Mouse (Mus musculus): Measurements from ENCODE around the gene Cga. TPM values are rescaled to one million over a fixed set of nuclear protein-coding genes. Genes with fewer than 3 reads are reported as not detected.
A peak's percentile ranks its signal among the peaks of the same experiment; 100 is the strongest.

The Cga gene
- polyA plus RNA-seq, 1 experiment from 2014 or later: not detected

- H3K9me3 ChIP-seq (replicated peaks; ENCODE audit: control insufficient read depth, low read length): no peaks in the 10 kb centered on the region
- H3K4me1 ChIP-seq (ENCODE audit: control insufficient read depth, insufficient read depth, low read length): peaks cover 7% of the 10 kb centered on the region
- H3K36me3 ChIP-seq (ENCODE audit: control insufficient read depth, insufficient read depth, low read length): no peaks in the 10 kb centered on the region
- H3K4me2 ChIP-seq: peak overlapping the region; percentile 81
- 38% methylated on average over 9 of the region's 9 CpGs for WGBS (ENCODE audit: insufficient replicate concordance)
- H3K4me3 ChIP-seq (ENCODE audit: low read depth, low read length): peak overlapping the region; percentile 82
- peak overlapping the region; percentile 92 for H3K27ac ChIP-seq (ENCODE audit: low read depth, low read length)
- peak overlapping the region; percentile 89 for H3K9ac ChIP-seq (ENCODE audit: low read depth, low read length)
- no peak for ATAC-seq (replicated peaks; ENCODE audit: insufficient number of reproducible peaks, low FRiP score, low TSS enrichment)
- H3K27me3 ChIP-seq (ENCODE audit: control insufficient read depth, insufficient read depth, low read length): peaks cover 4% of the 10 kb centered on the region; the same call in 1 of the 2 replicates
These were observed 7.8 kb upstream of the Cga start for GRCm38 (mm10) chr4:34885631-34886351.

- H3K27me3 ChIP-seq (ENCODE audit: control insufficient read depth, insufficient read depth, low read length): peaks cover 4% of the 10 kb centered on the region; the same call in 1 of the 2 replicates
- peak overlapping the region; percentile 81 for H3K4me2 ChIP-seq
- peak overlapping the region; percentile 92 for H3K27ac ChIP-seq (ENCODE audit: low read depth, low read length)
- under 1% methylated on average over 46 of the region's 48 CpGs for WGBS (ENCODE audit: insufficient replicate concordance)
- H3K9ac ChIP-seq (ENCODE audit: low read depth, low read length): peak overlapping the region; percentile 89
- H3K9me3 ChIP-seq (replicated peaks; ENCODE audit: control insufficient read depth, low read length): no peaks in the 10 kb centered on the region
- peaks cover 2% of the 10 kb centered on the region for H3K4me1 ChIP-seq (ENCODE audit: control insufficient read depth, insufficient read depth, low read length)
- peak overlapping the region; percentile 82 for H3K4me3 ChIP-seq (ENCODE audit: low read depth, low read length)
- H3K36me3 ChIP-seq (ENCODE audit: control insufficient read depth, insufficient read depth, low read length): no peaks in the 10 kb centered on the region
- ATAC-seq (replicated peaks; ENCODE audit: insufficient number of reproducible peaks, low FRiP score, low TSS enrichment): peak; percentile 72
These were observed 7.0 kb upstream of the Cga start for GRCm38 (mm10) chr4:34886490-34887111.

GRCm38 (mm10) chr4:34887295-34887694 is 6.3 kb upstream of the Cga start:
- H3K36me3 ChIP-seq (ENCODE audit: control insufficient read depth, insufficient read depth, low read length): no peaks in the 10 kb centered on the region
- peaks cover 4% of the 10 kb centered on the region; the same call in 1 of the 2 replicates for H3K27me3 ChIP-seq (ENCODE audit: control insufficient read depth, insufficient read depth, low read length)
- H3K4me2 ChIP-seq: peak overlapping the region; percentile 81
- H3K9me3 ChIP-seq (replicated peaks; ENCODE audit: control insufficient read depth, low read length): no peaks in the 10 kb centered on the region
- WGBS (ENCODE audit: insufficient replicate concordance): 19% methylated on average over 7 of the region's 7 CpGs
- peak overlapping the region; percentile 82 for H3K4me3 ChIP-seq (ENCODE audit: low read depth, low read length)
- ATAC-seq (replicated peaks; ENCODE audit: insufficient number of reproducible peaks, low FRiP score, low TSS enrichment): no peak
- peak overlapping the region; percentile 92; the same call in 1 of the 2 replicates for H3K27ac ChIP-seq (ENCODE audit: low read depth, low read length)
- H3K4me1 ChIP-seq (ENCODE audit: control insufficient read depth, insufficient read depth, low read length): peaks cover 2% of the 10 kb centered on the region
- H3K9ac ChIP-seq (ENCODE audit: low read depth, low read length): peak overlapping the region; percentile 89

GRCm38 (mm10) chr4:34889101-34889811 is 4.3 kb upstream of the Cga start:
- H3K9ac ChIP-seq (ENCODE audit: low read depth, low read length): no peak overlapping the region
- peaks cover 4% of the 10 kb centered on the region; the same call in 1 of the 2 replicates for H3K27me3 ChIP-seq (ENCODE audit: control insufficient read depth, insufficient read depth, low read length)
- H3K4me3 ChIP-seq (ENCODE audit: low read depth, low read length): no peak overlapping the region
- H3K27ac ChIP-seq (ENCODE audit: low read depth, low read length): no peak overlapping the region
- no peaks in the 10 kb centered on the region for H3K36me3 ChIP-seq (ENCODE audit: control insufficient read depth, insufficient read depth, low read length)
- 4% methylated on average over 15 of the region's 15 CpGs for WGBS (ENCODE audit: insufficient replicate concordance)
- no peak for ATAC-seq (replicated peaks; ENCODE audit: insufficient number of reproducible peaks, low FRiP score, low TSS enrichment)
- no peaks in the 10 kb centered on the region for H3K9me3 ChIP-seq (replicated peaks; ENCODE audit: control insufficient read depth, low read length)
- H3K4me2 ChIP-seq: no peak overlapping the region; the same call in 1 of the 2 replicates
- peaks cover 2% of the 10 kb centered on the region; the same call in 1 of the 2 replicates for H3K4me1 ChIP-seq (ENCODE audit: control insufficient read depth, insufficient read depth, low read length)

GRCm38 (mm10) chr4:34889812-34890185 is 3.8 kb upstream of the Cga start:
- Histone ChIP-seq H3K4me1 (ENCODE audit: control insufficient read depth, insufficient read depth, low read length) (peaks cover 2% of the 10 kb centered on the region; the same call in 1 of the 2 replicates), H3K36me3 (ENCODE audit: control insufficient read depth, insufficient read depth, low read length) (no peaks in the 10 kb centered on the region), H3K4me3 (ENCODE audit: low read depth, low read length) (no peak overlapping the region), H3K9me3 (replicated peaks; ENCODE audit: control insufficient read depth, low read length) (no peaks in the 10 kb centered on the region), H3K9ac (ENCODE audit: low read depth, low read length) (no peak overlapping the region), H3K27ac (ENCODE audit: low read depth, low read length) (no peak overlapping the region), H3K4me2 (no peak overlapping the region; the same call in 1 of the 2 replicates), H3K27me3 (ENCODE audit: control insufficient read depth, insufficient read depth, low read length) (peaks cover 4% of the 10 kb centered on the region; the same call in 1 of the 2 replicates)
- WGBS (ENCODE audit: insufficient replicate concordance): 6% methylated on average over 2 of the region's 2 CpGs
- ATAC-seq (replicated peaks; ENCODE audit: insufficient number of reproducible peaks, low FRiP score, low TSS enrichment): no peak

- Histone ChIP-seq H3K27me3 (ENCODE audit: control insufficient read depth, insufficient read depth, low read length) (no peaks in the 10 kb centered on the region), H3K4me1 (ENCODE audit: control insufficient read depth, insufficient read depth, low read length) (no peaks in the 10 kb centered on the region), H3K36me3 (ENCODE audit: control insufficient read depth, insufficient read depth, low read length) (no peaks in the 10 kb centered on the region), H3K4me3 (ENCODE audit: low read depth, low read length) (no peak overlapping the region), H3K9ac (ENCODE audit: low read depth, low read length) (no peak overlapping the region), H3K9me3 (replicated peaks; ENCODE audit: control insufficient read depth, low read length) (no peaks in the 10 kb centered on the region), H3K4me2 (no peak overlapping the region), H3K27ac (ENCODE audit: low read depth, low read length) (no peak overlapping the region)
- 58% methylated on average over 2 of the region's 2 CpGs for WGBS (ENCODE audit: insufficient replicate concordance)
- no peak for ATAC-seq (replicated peaks; ENCODE audit: insufficient number of reproducible peaks, low FRiP score, low TSS enrichment)
These were observed 4.9 kb downstream of the Cga start for GRCm38 (mm10) chr4:34898497-34898896.

GRCm38 (mm10) chr4:34899322-34899721 is 5.7 kb downstream of the Cga start:
- Histone ChIP-seq H3K27ac (ENCODE audit: low read depth, low read length) (no peak overlapping the region), H3K4me3 (ENCODE audit: low read depth, low read length) (no peak overlapping the region), H3K4me1 (ENCODE audit: control insufficient read depth, insufficient read depth, low read length) (no peaks in the 10 kb centered on the region), H3K4me2 (no peak overlapping the region), H3K27me3 (ENCODE audit: control insufficient read depth, insufficient read depth, low read length) (no peaks in the 10 kb centered on the region), H3K36me3 (ENCODE audit: control insufficient read depth, insufficient read depth, low read length) (no peaks in the 10 kb centered on the region), H3K9me3 (replicated peaks; ENCODE audit: control insufficient read depth, low read length) (no peaks in the 10 kb centered on the region), H3K9ac (ENCODE audit: low read depth, low read length) (no peak overlapping the region)
- WGBS (ENCODE audit: insufficient replicate concordance): 75% methylated on average over 1 of the region's 1 CpGs
- no peak for ATAC-seq (replicated peaks; ENCODE audit: insufficient number of reproducible peaks, low FRiP score, low TSS enrichment)

- no peak overlapping the region for H3K4me2 ChIP-seq
- H3K27ac ChIP-seq (ENCODE audit: low read depth, low read length): no peak overlapping the region
- H3K9me3 ChIP-seq (replicated peaks; ENCODE audit: control insufficient read depth, low read length): no peaks in the 10 kb centered on the region
- H3K27me3 ChIP-seq (ENCODE audit: control insufficient read depth, insufficient read depth, low read length): no peaks in the 10 kb centered on the region
- no peak overlapping the region for H3K4me3 ChIP-seq (ENCODE audit: low read depth, low read length)
- no peaks in the 10 kb centered on the region for H3K4me1 ChIP-seq (ENCODE audit: control insufficient read depth, insufficient read depth, low read length)
- H3K9ac ChIP-seq (ENCODE audit: low read depth, low read length): no peak overlapping the region
- ATAC-seq (replicated peaks; ENCODE audit: insufficient number of reproducible peaks, low FRiP score, low TSS enrichment): no peak
- no peaks in the 10 kb centered on the region for H3K36me3 ChIP-seq (ENCODE audit: control insufficient read depth, insufficient read depth, low read length)
- 53% methylated on average over 9 of the region's 9 CpGs for WGBS (ENCODE audit: insufficient replicate concordance)
These were observed 6.6 kb downstream of the Cga start for GRCm38 (mm10) chr4:34900155-34900554.
